Mouse (Mus musculus) erythroblast, embryonic 14.5 days (primary cell): ENCODE data around the gene Prr29.

Source experiments
- GATA1 ChIP-seq: IDR thresholded peaks from 2 replicates; pipeline ENCODE4 v1.6.1; 2012; ENCODE audit warnings: low read length, inconsistent platforms, mixed read lengths
- TAL1 ChIP-seq: IDR thresholded peaks from 3 replicates; pipeline ENCODE4 v1.6.1; 2012; ENCODE audit warnings: low read length, inconsistent platforms, mixed read lengths

- no peak for TF ChIP-seq TAL1
- no peak for TF ChIP-seq GATA1
These were observed 32.4 kb downstream of the Prr29 start for GRCm38 (mm10) chr11:106397656-106398055.
